Mouse (Mus musculus): Measurements from ENCODE around the gene Epc2.

The Epc2 gene

DNA sequence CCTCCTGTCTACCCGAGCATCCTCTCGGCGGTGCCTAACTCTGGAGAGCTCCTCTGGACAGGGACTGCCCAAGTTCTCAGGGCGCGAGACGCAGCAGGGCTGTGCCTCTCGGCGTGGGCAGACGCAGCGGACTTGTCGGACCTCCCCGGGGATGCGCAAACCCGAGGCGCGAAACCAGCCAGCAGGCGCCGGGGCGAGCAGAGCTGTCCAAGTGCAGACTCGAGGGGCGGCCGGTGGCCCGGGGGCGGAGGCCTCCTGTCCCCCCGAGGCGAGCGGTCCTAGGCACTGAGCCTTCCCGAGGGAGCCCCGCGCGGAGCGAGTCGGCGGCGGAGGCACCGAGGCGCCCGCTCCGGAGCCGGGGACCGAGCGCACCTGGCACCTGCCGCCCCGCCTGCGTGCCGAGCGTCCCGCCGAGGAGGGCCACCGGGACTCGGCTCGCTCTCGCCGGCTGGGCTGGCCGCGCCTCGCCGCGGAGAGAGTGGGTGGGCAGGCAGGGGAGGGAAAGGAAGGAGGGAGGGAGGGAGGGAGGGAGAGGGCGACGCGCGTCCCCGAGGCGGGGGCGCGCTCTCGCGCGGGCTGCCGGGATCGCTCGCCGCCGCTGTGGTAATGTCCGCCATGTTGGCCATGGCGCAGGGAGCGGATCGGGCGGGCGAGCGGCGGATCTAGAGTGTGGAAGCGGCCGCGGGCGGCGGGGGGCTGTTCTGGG is at the start of gene Epc2:
Gene Epc2, plus strand, starts transcription at position 556 of the 706 bp plus-strand sequence.
- DNase-seq (ENCODE audit: low read depth): peak; percentile 90

GRCm38 (mm10) chr2:49405954-49406353 is 45.3 kb upstream of the Epc2 start:
- DNase-seq (ENCODE audit: low read depth): no peak

GRCm38 (mm10) chr2:49411685-49412084 is 39.6 kb upstream of the Epc2 start:
- no peak for DNase-seq (ENCODE audit: low read depth)

GRCm38 (mm10) chr2:49412576-49412975 is 38.7 kb upstream of the Epc2 start:
- DNase-seq (ENCODE audit: low read depth): no peak

GRCm38 (mm10) chr2:49415868-49416267 is 35.4 kb upstream of the Epc2 start:
- DNase-seq (ENCODE audit: low read depth): no peak

DNA sequence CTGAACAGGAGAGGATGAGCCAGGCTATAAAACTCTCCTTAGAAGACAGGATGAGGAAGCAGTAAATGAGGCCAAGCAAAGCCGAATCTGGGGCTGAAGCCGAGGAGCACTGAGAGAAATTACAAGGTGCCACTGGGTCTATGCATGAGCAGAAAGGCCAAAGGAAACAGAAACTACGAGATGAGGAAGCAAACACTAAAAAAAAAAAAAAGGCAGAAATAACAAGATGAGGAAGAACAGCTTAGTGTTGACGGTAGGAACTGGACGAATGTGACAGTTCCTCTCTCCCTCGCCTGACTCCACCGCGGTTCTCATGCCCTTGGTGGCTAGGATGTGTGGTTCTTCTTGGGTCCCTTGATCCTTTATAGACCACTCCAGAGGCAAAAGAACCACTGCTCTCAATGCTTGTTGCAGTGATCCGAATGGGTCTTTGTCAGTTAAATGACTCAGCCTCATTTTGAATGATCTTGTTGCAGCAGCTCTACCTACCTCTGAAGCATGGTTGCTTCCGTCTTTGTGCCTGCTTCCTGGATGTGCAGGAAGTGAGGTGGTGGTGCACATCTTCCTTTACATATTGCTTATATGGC is 34.2 kb upstream of the Epc2 start:
- DNase-seq (ENCODE audit: low read depth): peak; percentile 16

DNA sequence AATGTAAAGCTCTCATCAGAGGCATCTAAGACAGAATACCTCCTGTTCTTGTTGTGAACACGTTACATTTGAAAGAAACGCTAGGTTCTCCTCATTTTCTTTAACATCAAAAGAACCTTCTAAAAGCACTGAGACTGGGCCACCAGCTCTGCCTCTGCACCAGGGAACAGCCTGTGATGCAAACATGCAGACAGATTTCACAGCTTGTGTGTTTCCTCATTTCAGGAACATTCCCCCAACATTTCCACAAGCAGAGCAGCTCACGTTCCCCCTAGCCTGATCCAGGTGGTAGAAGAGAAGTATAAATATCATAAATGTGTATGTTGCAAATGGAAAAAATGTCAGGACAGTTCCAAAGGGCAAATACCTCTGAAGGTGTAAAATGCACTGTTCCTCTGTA is 30.9 kb upstream of the Epc2 start:
- DNase-seq (ENCODE audit: low read depth): no peak

GRCm38 (mm10) chr2:49423857-49424256 is 27.4 kb upstream of the Epc2 start:
- no peak for DNase-seq (ENCODE audit: low read depth)

GRCm38 (mm10) chr2:49424788-49425187 is 26.5 kb upstream of the Epc2 start:
- DNase-seq (ENCODE audit: low read depth): no peak

DNA sequence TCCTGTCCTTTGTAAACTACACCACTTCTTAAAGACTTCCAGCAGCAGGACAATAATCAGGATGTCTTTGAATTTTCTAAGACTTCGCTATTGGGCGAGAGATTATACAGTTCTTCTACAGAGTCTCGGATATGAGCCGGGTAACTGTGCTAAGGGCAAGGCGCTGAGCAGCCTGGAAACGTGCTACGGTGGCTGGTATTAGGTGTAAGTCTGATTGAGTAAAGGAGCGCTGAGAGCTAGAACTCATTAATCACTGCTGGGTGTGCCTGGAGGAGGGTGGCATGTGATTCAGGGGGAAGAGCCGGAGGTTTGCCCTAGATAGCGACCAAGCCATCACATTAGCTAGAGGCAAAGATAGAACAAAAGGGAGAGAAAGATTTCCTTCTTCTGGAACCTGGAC is 25.1 kb upstream of the Epc2 start:
- no peak for DNase-seq (ENCODE audit: low read depth)

DNA sequence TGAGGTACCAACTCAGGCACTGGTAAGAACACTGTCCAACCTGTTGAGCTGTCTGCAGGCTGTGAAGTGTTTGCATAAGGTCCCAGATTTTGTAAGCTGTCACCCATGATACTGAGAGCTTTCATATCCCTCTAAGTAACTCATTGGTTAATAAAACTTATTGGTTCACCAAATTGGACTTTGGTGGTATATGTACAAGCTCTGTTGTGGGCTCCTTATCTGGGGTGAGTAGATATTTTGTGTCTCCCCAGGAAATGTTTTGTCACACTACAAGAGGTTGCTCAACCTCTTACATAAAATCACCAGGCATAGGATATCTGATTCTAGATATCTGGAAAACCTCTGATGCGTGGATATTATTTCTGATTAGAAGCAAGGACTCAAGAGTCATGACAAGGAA is 20.3 kb upstream of the Epc2 start:
- DNase-seq (ENCODE audit: low read depth): no peak

- no peak for DNase-seq (ENCODE audit: low read depth)
Observed at GRCm38 (mm10) chr2:49433211-49433610, 18.1 kb upstream of the Epc2 start.

GRCm38 (mm10) chr2:49446238-49446637 is 5.0 kb upstream of the Epc2 start:
- DNase-seq (ENCODE audit: low read depth): no peak

- no peak for DNase-seq (ENCODE audit: low read depth)
Observed at GRCm38 (mm10) chr2:49447586-49448475, 3.5 kb upstream of the Epc2 start.

GRCm38 (mm10) chr2:49450467-49450866 is 819 bp upstream of the Epc2 start:
- no peak for DNase-seq (ENCODE audit: low read depth)

DNA sequence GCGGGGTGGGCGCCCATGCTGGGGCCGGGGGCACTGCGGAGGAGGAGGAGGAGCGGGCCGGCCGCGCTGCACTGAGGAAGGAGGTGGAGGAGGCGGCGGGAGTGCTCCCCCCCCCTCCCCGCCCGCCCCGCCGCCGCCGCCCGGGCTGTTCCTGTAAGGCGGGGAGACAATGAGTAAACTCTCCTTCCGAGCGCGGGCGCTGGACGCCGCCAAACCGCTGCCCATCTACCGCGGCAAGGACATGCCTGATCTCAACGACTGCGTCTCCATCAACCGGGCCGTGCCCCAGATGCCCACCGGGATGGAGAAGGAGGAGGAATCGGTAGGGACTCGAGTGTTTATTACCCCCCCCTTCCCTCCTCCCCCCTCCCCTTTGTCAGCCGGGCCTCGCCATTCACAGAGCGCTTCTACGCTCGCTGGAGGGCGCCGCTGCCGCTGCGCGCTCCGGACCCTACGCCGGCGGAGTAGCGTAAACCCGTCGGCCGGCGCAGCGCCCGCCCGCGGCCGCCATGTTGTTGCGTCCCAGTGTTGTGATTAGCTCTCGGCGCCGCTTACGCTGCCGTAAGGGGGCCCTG is 438 bp downstream of the Epc2 start:
- DNase-seq (ENCODE audit: low read depth): peak; percentile 95

GRCm38 (mm10) chr2:49452451-49453081 is 1.3 kb downstream of the Epc2 start:
- peak; percentile 94 for DNase-seq (ENCODE audit: low read depth)

GRCm38 (mm10) chr2:49457797-49458196 is 6.5 kb downstream of the Epc2 start:
- no peak for DNase-seq (ENCODE audit: low read depth)

DNA sequence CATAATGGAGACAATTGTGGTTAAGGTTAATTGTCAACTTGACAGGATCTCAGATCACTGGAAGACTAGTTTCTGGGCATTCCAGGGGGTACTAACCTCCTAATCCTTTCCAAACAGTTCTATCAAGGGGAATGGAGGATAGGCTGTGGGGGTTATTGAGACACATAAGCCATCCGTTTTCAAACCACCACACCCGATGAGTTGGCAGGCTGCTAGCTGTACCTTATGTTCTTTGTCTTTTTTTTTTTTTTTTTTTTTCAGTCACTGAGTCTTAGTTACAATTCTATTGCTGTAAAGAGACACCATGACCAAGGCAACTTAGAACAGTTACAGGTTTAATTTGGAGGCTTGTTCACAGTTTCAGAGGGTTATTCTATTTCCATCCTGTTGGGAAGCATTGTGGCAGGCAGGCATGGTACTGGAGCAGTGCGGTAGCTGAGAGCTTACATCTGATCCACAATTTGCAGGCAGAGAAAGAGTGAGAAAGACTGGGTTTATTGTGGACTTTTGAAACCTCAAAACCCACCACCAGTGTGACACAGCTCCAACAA is 14.5 kb downstream of the Epc2 start:
- no peak for DNase-seq (ENCODE audit: low read depth)

GRCm38 (mm10) chr2:49467038-49467437 is 15.8 kb downstream of the Epc2 start:
- no peak for DNase-seq (ENCODE audit: low read depth)

GRCm38 (mm10) chr2:49471188-49471587 is 19.9 kb downstream of the Epc2 start:
- no peak for DNase-seq (ENCODE audit: low read depth)
